Mouse (Mus musculus): Measurements from ENCODE around the gene Plekha5. TPM values are rescaled to one million over a fixed set of nuclear protein-coding genes. Genes with fewer than 3 reads are reported as not detected.
A peak's percentile ranks its signal among the peaks of the same experiment; 100 is the strongest.

Gene Plekha5
- polyA plus RNA-seq, 1 experiment = 53.1 TPM

DNA sequence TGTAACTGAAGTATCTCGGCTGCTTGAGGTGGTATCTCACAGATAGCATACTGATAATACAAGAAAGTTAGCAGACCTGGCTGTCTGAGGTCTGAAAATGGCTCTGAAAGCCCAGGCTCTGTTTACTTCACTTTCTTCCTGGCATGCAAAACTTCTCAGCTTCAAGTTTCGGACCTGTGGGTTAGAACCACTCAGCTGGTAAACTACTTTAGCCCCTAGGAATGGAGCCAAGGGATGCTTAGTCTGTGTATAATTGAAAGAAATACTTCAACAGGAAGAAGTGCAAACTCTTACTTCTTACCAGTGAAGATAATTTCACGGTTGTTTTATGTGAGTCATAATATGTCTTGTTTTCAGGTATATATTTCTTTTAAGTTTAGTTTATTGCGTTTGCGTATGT, 47.9 kb downstream of the Plekha5 start:
- H3K4me1 ChIP-seq (ENCODE audit: control insufficient read depth, insufficient read depth, low read length) = peaks cover 5% of the 10 kb centered on the region

DNA sequence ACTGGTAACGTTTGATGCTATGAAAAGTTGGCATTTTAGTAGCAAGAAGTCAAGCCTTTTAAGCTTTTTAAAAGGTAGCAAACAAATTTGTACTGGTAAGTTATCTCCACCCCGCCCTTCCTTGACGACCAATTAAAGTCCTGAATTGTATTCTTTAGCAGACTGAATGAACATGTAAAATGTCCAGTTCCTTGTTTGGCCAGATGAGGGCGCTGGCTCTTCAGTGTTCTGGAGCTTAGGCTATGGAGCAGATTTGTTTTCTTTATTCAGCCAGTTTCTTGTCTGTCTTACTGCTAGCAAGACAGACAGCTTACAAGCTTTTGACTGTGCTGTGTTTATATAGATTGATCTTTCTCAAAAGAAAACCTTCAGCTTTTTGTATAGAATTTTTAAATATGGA, 48.5 kb downstream of the Plekha5 start:
- Histone ChIP-seq H3K27ac (ENCODE audit: insufficient read depth, low read length) (no peak overlapping the region), H3K4me1 (ENCODE audit: control insufficient read depth, insufficient read depth, low read length) (peaks cover 7% of the 10 kb centered on the region), H3K4me3 (ENCODE audit: insufficient read depth, low read length) (no peak overlapping the region)
- no peak; the same call in 1 of the 2 replicates for TF ChIP-seq CTCF (IDR thresholded peaks at IDR 0.05; ENCODE audit: borderline replicate concordance, insufficient read depth, low read length)
- no peak for TF ChIP-seq POLR2A (IDR thresholded peaks at IDR 0.05; ENCODE audit: low read depth, low read length)

More for the DNA sequence above, 47.9 kb downstream of the Plekha5 start:
- TF ChIP-seq CTCF (IDR thresholded peaks at IDR 0.05; ENCODE audit: borderline replicate concordance, insufficient read depth, low read length) (no peak), POLR2A (IDR thresholded peaks at IDR 0.05; ENCODE audit: low read depth, low read length) (no peak)
- Histone ChIP-seq H3K27ac (ENCODE audit: insufficient read depth, low read length) (no peak overlapping the region), H3K4me3 (ENCODE audit: insufficient read depth, low read length) (no peak overlapping the region)

DNA sequence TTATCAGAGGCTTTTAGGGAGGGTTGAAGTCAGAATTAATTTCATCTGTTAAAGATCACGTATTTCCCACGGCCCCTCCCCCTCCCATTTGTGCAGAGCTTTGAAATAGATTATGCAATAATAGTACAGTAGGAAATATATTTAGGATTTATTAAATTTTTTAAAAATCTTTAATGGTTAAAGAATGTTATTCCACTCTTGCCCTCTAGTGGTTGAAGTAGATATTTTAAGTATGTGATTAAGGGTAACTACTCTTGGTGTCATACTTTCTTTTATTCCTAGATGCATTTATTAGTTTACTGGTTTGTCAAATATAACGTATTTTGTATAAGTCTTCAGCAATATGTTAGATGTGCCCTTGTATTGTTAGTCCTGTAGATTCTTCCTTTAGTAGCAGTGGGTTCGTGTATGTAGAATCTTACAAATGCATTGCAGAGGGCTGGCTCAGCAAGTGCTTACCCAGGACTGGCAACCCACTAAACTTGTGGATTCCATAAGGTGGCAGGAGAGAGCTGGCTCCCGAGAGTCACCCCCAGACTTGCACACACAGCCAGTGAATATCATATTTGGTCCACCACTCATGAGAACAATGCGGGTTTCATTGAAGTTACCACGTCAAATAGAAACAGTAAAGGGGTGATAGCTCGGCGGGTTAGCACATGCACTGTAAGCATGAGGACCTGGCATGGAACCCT, 51.7 kb downstream of the Plekha5 start:
- Histone ChIP-seq H3K27ac (ENCODE audit: insufficient read depth, low read length) (no peak overlapping the region), H3K4me1 (ENCODE audit: control insufficient read depth, insufficient read depth, low read length) (peaks cover 10% of the 10 kb centered on the region; the same call in 1 of the 2 replicates), H3K4me3 (ENCODE audit: insufficient read depth, low read length) (no peak overlapping the region)
- TF ChIP-seq POLR2A (IDR thresholded peaks at IDR 0.05; ENCODE audit: low read depth, low read length) (no peak), CTCF (IDR thresholded peaks at IDR 0.05; ENCODE audit: borderline replicate concordance, insufficient read depth, low read length) (no peak)

DNA sequence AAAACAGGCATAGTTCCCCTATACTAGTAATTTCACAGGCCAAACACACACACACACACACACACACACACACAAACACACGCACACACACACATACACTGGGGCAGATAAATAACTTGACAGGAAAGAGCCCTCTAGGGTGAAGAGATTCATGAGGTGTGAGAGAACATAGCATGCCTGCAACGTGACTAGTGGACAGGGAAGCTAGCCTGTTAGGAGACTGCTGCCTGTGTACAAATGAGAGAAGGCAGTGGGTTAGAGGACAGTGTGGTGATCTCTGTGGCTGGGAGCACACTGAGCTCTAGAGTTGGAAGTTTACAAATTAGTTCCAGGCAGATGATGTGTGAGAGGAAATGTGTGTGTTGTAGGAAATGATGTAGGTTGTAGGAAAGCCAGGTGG, 53.1 kb downstream of the Plekha5 start:
- Histone ChIP-seq H3K27ac (ENCODE audit: insufficient read depth, low read length) (no peak overlapping the region), H3K4me3 (ENCODE audit: insufficient read depth, low read length) (no peak overlapping the region), H3K4me1 (ENCODE audit: control insufficient read depth, insufficient read depth, low read length) (peaks cover 14% of the 10 kb centered on the region)
- no peak for TF ChIP-seq CTCF (IDR thresholded peaks at IDR 0.05; ENCODE audit: borderline replicate concordance, insufficient read depth, low read length)
- TF ChIP-seq POLR2A (IDR thresholded peaks at IDR 0.05; ENCODE audit: low read depth, low read length) = no peak

DNA sequence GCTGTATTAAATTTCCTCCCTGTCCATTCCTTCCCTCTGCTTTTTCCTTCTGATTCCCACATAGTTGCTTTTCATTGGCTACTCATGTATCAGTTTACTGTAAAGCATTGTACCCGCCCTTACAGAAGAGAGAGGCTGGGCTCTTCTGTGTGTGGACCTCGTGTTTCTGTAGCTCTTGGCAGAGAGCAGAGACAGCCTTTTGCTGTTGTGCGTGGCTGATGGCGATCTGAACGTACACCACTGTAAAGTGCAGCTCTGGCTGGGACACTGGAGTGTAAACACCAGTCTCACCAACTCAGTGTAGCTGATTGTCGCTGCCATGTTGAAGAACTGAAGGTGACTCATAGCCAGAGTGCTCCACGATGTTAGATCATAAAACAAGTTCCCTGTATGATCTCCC, 54.2 kb downstream of the Plekha5 start:
- TF ChIP-seq CTCF (IDR thresholded peaks at IDR 0.05; ENCODE audit: borderline replicate concordance, insufficient read depth, low read length) = no peak
- no peak for TF ChIP-seq POLR2A (IDR thresholded peaks at IDR 0.05; ENCODE audit: low read depth, low read length)
- Histone ChIP-seq H3K4me3 (ENCODE audit: insufficient read depth, low read length) (no peak overlapping the region), H3K27ac (ENCODE audit: insufficient read depth, low read length) (peak overlapping the region; percentile 2; the same call in 1 of the 2 replicates)

DNA sequence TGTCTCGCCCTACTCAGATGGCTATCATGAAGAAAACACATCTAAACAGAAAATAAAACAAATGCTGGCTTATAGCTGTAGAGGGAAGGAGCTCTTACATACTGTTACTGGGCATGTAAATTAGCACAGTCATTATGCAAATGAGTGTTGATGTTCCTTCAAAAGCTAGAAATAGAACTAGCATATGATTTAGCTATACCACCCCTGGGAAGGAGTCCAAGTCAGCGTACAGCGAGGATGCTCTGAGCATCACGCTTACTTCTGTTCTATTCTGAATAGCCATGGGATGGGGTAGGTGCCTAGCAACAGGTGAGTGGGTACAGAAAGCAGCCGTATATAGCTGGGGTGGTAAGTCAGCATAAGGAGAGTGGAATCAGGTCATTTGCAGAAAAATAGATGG, 55.1 kb downstream of the Plekha5 start:
- no peak for TF ChIP-seq POLR2A (IDR thresholded peaks at IDR 0.05; ENCODE audit: low read depth, low read length)
- TF ChIP-seq CTCF (IDR thresholded peaks at IDR 0.05; ENCODE audit: borderline replicate concordance, insufficient read depth, low read length) = no peak

More for the DNA sequence above, 54.2 kb downstream of the Plekha5 start:
- H3K4me1 ChIP-seq (ENCODE audit: control insufficient read depth, insufficient read depth, low read length) = peaks cover 16% of the 10 kb centered on the region

DNA sequence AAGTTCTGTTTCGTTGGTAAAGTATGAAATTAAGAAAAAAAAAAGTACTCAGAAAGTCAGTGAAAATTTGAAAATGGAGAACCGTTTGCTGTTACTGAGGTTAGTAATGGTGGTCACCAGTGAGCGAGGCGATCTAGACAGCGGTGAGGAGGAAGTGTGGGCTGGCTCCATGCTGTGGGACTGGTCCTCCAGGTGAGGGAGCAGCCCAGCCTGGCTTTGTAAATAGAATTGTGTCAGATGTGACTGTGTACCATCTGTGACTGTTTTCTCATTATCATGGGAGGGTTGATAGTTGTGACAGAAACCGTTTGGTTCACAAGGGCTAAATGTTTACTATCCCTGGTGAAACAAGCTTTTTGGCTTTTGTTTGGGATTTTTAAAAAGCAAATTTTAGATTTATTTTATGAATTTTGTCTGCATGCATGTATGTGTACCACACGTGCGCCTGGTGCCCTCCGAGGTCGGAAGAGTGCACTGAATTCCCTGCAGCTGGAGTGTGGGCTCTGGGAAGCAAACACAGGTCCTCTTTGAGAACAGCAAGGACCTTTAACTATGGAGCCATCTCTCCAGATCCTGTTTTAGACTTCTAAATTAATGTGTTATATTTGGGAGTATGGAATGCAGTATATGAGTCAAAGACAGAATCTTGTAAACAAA, 56.7 kb downstream of the Plekha5 start:
- no peak overlapping the region for H3K27ac ChIP-seq (ENCODE audit: insufficient read depth, low read length)
- H3K4me1 ChIP-seq (ENCODE audit: control insufficient read depth, insufficient read depth, low read length) = peaks cover 16% of the 10 kb centered on the region
- no peak for TF ChIP-seq CTCF (IDR thresholded peaks at IDR 0.05; ENCODE audit: borderline replicate concordance, insufficient read depth, low read length)
- no peak for TF ChIP-seq POLR2A (IDR thresholded peaks at IDR 0.05; ENCODE audit: low read depth, low read length)
- no peak overlapping the region for H3K4me3 ChIP-seq (ENCODE audit: insufficient read depth, low read length)

More for the DNA sequence above, 55.1 kb downstream of the Plekha5 start:
- Histone ChIP-seq H3K27ac (ENCODE audit: insufficient read depth, low read length) (no peak overlapping the region), H3K4me1 (ENCODE audit: control insufficient read depth, insufficient read depth, low read length) (peaks cover 16% of the 10 kb centered on the region), H3K4me3 (ENCODE audit: insufficient read depth, low read length) (no peak overlapping the region)

DNA sequence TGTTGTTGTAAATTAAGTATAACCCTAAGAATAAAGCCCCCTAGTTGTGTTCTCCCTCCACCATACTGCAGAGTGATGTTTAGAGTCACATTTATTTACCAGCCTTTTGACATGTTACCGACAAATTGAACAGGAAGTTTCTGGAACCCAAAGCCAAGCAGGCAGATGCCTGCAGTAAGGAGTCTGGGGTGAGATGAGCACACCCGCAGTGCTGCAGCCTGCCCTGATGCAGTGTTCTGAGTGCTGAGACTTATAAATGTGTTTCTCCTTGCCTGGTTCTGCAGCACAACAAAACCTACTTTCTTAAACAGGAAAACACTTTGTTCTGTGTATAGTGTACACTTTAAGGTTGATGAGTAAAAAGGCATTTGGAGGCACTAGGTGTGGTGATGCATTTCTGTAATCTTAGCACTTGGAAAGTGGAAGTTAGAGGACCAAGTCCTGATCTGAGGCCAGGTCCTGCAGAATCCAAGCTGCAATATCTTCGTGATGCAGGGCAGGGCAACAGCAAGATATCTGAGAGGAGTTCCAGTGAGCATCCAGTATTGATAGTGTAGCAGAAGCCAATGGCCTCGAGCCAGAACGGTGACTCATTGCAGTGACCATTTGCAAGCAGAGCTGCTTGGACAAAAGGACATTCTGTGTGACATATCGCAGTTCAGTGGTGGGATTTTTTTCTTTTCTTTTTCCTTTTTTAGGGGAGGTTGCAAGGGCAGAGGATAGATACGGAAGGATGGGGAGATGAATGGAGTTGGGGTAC, 58.0 kb downstream of the Plekha5 start:
- Histone ChIP-seq H3K27ac (ENCODE audit: insufficient read depth, low read length) (no peak overlapping the region), H3K4me1 (ENCODE audit: control insufficient read depth, insufficient read depth, low read length) (peaks cover 19% of the 10 kb centered on the region), H3K4me3 (ENCODE audit: insufficient read depth, low read length) (no peak overlapping the region)
- no peak for TF ChIP-seq CTCF (IDR thresholded peaks at IDR 0.05; ENCODE audit: borderline replicate concordance, insufficient read depth, low read length)
- no peak for TF ChIP-seq POLR2A (IDR thresholded peaks at IDR 0.05; ENCODE audit: low read depth, low read length)

DNA sequence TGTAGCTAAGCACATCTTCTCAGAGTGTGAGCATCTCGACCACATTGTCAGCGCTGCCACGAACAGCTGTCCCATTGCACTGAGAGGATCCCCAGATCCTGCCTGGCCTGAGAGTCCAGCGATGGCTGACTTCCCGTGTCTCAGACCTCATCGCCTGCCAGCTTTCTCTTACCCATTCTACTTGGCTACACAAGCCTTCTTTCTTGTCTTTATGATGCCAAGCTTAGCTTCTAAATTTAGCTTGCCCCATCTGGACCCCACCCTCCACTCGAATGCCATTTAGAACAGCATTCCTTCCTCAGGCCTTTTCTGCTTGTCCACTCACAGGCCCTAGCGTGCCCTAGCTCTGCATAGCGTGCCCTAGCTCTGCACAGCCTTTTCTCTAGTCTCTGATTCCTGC, 60.3 kb downstream of the Plekha5 start:
- Histone ChIP-seq H3K27ac (ENCODE audit: insufficient read depth, low read length) (no peak overlapping the region), H3K4me1 (ENCODE audit: control insufficient read depth, insufficient read depth, low read length) (peaks cover 16% of the 10 kb centered on the region), H3K4me3 (ENCODE audit: insufficient read depth, low read length) (no peak overlapping the region)
- TF ChIP-seq POLR2A (IDR thresholded peaks at IDR 0.05; ENCODE audit: low read depth, low read length) (no peak), CTCF (IDR thresholded peaks at IDR 0.05; ENCODE audit: borderline replicate concordance, insufficient read depth, low read length) (no peak)
